Mouse (Mus musculus) induced T-regulatory cell, adult 2 months (primary cell): ENCODE measurements around the gene Slc25a43.

Experiments
- DNase-seq: peaks from one replicate; pipeline ENCODE4 v3.0.0-alpha.2; 2012; ENCODE audit warnings: low read depth

The Slc25a43 gene

DNA sequence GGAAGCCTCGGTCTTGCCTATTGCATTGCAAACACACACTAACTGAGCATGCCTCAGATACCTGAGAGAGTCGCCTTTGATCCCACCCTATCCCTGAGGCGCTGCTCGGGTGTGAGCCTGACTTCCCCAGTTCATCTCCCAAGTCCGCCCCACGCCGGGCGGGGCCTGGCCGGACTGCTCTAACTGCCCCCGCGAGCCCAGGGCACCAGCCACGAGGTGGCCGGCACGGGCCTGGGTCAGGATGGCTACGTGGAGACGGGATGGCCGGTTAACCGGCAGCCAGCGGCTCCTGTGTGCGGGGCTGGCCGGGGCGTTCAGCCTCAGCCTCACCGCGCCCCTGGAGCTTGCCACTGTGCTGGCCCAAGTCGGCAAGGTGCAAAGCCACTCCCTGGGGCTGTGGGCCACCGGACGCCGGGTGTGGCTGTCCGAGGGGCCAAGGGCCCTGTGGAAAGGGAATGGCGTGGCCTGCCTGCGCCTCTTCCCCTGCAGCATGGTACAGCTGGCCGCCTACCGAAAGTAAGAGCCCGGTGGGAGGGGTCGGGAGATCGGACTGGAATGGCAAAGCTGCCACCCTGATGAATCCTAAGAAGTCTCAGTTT is at the start of gene Slc25a43:
Gene Slc25a43, plus strand, starts transcription at position 157 of the 599 bp plus-strand sequence.
- DNase-seq, result peak; percentile 20

DNA sequence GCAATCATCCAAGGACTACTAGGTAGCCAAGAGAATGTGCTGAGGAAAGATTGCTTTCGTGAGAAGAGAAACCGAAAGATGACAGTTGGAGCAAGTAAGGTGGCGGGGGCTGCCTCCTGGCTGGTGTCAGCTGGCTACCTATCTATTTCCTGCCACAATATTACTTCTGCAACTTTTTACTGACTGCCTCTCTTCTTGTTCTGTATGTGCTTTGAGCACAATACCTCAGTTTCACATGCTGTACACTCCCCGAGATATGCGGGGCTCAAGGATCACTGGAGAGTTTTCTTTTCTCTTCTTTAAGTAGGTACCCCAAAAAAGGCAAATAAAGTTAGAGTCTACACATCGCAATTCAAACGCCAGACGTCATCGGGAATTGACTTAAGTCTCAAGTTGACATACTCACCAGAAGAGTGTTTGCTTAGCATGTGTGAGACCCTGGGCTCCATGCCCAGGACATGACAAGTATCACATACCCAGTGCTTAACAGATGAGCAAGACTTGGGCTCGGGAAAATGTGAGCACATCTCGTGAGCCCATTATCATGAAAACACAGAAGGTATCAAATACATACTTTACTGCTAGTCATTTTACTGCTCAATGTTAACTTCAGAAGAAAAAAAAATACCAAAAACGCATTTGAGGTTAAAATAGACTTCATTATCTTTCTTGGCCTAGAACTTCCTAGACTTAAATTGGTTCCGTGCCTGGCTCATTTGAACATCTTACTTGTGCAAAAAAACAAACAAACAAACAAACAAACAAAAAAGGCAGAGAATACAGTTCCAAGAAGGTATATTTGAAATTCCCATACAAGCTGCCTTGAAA is 3.1 kb upstream of the Slc25a43 start:
- DNase-seq, result peak; percentile 48

DNA sequence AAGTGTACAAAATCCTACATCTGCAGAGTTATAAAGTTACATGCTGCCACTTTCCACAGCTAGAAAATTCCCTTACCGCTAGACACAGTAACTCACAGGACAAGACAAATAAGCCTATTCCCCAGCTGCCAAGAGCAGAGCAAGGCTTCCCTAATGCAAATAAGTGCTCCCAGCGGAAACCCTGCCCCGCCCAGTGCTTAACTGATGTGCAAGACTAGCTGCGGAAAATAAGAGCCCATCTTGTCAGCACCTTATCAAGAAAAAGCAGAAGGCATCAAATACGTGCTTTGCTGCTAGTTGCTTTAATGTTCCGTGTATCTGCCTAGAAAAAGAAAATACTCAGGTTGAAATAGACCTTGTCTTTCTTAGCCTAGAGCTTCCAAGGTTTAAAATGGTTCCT is 2.2 kb upstream of the Slc25a43 start:
- no peak for DNase-seq

DNA sequence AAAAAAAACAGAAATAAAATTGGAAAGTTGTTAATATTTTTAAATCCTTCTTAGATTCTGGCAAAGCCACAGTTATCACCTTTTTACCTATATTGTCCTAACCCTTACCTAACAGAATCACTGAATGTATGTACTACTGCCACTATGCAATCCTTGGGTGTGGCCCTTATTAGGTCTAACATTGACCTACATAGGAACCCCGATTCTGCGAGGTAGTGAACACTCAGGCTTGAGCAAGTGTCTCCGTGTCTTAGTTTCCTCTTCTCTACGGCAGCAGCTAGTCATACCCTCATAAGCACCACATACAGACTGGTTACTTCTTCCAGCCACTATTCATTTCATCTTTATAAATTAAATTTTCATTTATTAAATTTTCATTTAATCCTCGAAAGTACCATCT is 715 bp upstream of the Slc25a43 start:
- DNase-seq, result no peak

DNA sequence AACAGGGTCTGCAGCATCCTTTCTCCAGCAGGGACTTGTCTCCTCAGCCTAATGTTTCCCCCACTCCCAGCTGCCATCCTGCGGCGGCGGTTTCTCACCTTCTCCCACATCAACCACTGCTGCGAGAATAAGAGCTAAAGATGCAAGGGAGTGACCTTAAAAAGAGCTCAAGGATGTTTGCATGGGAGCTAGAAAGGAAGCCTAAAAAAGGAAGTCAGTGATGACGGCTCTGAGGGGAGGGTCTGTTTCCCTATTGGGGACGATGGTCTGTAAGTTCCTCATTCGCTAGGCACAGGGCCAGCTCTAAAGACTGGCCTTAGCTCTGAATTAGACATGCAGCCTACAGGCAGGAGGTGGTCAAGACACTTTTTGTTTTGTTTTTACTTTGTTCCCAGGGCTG is 1.3 kb downstream of the Slc25a43 start:
- peak; percentile 45 for DNase-seq

DNA sequence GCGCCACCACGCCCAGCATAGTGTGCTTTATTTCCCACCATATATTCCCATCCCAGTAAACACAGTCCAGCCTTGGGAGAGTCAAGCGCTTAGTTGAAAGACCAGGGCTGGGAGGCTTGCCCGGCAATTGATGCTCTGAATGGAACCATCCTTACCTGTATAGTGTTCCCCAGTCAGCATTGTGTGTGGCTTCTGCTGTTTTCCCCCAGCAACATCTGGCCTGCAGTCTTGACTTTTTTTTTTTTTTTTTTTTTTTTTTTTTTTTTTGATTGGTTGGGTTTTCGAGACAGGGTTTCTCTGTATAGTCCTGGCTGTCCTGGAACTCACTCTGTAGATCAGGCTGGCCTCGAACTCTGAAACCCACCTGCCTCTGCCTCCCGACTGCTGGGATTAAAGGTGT is 1.9 kb downstream of the Slc25a43 start:
- DNase-seq, result no peak

DNA sequence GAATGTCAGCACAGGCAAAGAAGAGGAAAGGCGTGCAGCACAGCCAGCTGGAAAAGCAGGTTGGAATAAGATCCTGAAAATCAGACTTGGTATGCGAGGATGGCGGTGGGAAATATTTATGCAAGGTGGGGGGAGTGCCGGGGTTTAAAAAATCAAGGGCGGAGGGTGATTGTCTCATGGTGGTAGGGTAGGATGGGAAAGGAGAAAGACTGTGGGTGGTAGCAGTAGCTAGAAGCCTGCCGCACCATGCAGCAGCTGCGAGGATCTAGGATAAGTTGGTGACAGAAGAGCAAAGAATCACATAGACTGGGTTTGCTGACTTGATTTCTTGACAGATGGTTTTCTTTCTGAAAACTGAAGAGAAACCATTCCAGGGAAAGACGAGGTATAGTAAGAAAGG is 3.3 kb downstream of the Slc25a43 start:
- no peak for DNase-seq

DNA sequence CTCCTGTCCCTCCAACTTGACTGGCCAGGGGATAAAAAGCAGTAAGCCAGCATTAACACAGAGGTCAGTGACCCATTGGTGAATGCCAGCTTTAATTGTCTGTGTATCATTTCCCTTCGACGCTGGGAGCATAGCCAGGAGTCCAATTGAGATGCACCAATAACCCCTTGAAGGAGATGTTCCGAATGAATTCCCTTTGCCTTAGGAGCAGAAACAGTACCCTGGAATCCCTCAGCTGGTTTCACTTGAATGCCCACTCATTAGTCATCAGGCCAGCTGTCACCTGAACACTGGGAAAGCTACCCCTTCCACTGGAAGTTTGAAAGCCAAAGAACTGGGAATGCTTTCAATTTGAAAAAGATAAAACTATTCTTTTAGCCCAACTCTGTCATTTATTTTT is 5.1 kb downstream of the Slc25a43 start:
- no peak for DNase-seq

DNA sequence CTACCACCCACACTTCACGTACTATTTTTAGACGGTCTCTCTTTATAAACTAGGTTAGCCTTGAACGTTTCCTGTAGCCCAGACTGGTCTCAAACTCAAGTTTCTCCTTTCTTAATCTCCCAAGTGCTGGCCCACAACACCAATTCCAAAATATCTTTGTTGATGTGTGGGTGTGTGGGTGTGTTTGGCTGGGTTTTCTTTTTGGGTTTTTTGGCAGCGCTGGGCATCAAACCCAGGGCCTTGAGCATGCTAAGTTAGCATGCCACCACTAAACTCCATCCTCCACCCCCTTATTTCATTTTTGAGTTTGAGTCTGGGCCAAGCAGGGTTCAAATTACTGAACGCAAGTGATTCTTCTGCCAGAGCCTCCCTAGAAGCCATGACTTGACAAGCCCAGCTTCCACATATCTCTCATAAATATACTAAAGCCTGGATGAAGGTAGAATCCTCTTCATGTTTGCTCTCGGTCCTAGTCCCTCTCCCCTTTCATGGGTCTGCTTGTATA is 5.9 kb downstream of the Slc25a43 start:
- DNase-seq, result no peak

DNA sequence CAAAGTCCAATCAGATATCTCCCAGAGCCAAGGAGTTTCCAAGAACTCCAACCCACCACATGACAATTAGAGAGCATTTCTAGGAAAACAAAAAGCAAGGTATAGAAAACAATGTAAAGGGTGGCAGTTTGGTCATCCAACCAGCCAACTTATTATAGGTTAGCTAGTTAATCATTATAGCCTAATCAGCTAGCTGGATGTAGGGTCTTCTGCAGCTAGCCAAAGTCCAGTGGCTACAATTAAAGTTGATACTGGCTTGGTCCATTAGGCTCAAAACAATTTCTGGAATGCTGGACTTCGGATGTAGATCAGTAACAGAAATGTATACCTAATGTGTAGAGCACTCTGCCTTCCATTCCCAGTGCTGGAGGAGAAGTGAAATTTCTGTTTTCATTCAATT is 7.1 kb downstream of the Slc25a43 start:
- no peak for DNase-seq

DNA sequence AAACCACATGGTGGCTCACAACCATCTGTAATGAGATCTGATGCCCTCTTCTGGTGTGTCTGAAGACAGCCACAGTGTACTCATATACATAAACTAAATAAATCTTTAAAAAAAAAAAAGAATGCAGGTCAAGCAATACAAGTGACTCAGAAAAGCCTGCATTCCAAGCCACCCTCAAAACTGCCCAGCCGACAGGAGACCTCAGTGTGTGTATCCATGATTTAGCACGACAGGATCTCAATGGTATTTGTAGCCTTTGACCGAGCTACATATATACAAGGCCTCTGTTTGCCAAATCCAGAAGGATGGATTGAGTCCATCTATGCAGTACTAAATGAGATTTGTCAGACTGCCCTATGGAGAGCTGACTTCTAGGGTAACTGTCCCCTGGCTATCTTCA is 9.1 kb downstream of the Slc25a43 start:
- DNase-seq, result no peak

DNA sequence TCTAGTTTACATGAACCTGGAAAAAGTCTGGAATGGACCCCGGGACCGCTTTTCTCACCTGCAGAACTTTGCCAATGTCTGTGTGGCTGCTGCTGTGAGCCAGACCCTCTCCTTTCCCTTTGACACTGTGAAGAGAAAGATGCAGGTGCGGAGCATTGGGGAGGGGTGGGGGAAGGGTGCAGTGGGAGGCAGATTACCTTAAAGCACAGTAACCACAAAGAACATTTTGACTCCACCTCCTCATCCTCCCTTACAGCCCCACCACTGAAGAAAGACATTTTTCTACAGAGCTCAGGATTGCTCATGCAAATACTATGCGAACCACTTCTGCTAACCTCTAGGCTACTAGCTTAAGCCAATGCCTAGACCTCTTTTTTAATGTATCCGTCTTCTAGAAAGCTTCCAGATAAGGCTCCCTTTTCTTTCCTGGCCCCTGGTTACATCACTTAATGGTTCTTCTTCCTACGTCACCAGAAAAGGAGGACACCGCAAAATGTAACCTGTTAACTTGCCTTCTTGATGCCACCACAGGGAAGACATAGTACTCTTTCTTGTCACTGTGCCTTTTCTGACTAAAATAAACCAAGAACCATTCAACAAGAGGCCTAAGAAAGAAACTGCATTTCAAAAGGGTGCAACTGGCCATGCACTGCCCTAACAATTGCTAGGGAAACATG is 14.5 kb downstream of the Slc25a43 start:
- peak; percentile 49 for DNase-seq

DNA sequence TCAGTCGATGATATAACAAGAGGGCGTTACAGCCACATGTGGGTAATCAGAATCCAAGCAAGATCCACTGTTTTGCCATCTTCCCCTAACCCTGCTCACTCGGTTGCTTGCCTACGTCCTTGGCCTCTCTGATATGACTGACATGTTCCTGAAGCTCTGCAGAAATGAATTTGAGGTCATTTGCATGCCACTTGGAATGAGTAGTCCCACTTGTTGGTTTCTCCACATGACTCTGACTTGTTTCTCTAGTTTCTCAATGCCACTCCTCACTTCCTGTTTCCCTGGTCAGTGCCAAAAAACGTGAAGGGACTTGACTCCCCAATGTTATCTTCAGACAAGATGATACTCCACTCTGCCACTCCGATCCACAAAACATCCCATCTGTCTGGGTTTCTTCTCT is 15.1 kb downstream of the Slc25a43 start:
- peak; percentile 26 for DNase-seq

DNA sequence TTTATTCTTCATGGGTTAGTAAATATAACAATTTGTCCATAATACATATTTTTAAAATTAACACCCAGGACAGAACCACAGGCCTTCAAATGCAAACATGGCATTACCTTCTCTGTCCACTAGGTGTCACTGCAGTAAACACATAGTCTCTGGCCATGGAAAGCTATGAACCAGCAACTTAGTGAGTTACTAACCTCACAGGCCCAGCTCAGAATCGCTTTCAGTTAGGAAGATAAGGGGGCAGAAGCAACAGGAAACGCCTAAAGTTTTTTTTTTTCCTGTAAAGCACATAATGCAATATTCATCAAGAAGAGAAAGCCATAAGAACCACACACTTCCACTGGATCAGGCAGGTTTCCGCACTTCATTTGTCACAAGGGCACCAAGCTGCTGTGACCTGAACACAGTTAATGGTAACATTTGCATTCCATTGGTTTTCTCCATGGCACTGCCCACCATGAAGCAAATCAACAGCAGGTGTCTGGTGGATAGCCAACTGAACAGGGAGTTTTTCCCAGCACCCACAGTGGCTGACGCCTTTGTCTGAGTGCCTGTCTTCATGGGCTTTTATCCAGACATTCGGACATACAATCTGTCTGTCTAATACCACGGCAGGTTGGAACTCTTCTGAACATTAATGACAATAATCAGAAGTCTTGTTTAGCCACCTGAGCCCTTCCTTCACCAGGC is 17.6 kb downstream of the Slc25a43 start:
- peak; percentile 80 for DNase-seq

DNA sequence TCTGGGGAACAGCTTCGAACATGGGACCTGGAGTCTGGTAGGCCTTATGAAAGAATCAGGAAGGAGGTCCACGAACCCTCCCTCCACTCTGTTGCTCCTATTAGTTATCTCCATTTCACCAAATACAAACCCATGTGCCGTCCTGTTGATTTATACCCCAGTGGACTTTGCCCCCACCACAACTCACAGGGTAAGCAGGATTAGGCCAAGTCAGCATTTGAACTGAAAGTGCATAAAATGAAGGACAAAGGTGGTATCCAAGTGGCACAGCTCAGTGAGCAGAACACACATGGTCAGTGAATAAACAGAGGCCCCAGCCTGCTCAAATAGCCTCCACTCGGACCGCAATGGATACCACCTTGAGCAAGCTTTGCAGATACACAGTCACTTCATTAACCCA is 18.8 kb downstream of the Slc25a43 start:
- no peak for DNase-seq

DNA sequence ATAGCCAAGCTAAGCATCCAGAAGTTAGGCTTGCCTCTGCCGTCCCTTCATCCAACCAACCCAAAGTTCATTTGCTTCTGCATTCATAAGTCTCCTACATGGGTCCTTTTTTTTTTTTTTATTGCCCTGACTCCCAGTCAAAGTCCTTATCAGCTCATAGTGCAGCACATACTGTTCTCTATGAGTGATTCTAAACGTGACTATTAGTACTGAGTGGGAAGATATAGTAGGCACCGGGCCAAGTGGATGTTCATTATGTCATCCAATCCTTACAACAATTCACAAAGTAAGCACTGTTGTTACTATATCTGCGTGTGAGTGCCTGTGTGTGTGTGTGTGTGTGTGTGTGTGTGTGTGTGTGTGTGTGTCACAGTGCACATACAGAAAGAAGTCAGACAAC is 19.4 kb downstream of the Slc25a43 start:
- DNase-seq, result no peak

DNA sequence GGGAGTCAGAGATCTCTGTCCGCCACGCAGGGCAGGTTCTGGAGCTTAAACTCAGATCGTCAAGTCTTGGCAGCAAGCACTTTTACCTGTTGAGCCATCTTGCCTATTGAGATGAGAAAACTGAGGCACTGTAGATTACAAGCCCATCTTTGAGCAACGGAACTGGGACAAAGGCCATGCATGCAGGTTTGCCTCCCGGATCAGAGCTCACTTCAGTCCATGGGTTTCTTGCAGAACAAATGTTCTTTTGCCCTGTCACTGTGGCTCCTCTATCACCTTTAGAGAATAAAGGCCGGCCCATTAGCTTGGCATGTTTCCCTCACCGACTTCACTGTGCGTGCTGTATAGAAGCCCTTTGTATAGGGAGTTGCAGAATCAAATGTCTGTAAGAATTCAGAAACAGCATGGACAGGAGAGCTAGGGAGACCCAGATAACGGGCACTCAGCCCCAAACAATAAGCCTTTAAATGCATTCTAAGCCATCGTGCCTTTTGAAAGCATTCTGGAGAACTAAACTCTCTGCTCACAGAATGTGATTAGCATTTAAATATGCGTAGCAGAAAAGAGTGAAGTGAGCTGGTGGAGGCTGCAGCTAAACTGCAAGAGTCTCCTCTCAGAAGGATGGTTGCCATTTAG is 20.0 kb downstream of the Slc25a43 start:
- no peak for DNase-seq

DNA sequence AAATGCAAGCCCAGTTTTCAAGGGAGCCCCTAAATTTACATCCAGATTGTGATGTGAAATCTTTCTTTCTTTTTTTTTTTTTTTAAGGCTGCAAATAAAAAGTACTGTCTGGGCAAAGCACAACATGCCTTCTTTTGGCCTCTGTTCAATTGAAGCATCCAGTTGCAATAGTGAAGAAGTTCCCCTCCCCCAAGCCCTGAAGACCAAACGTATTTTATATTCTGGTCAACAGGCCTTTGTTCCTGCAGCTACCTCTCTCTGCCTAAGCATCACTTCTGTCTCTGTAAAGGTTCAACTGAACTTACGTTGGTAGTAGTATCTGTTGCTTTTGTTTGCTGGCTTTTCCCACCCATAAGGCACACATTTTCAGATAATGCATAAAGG is 20.5 kb downstream of the Slc25a43 start:
- DNase-seq, result no peak

DNA sequence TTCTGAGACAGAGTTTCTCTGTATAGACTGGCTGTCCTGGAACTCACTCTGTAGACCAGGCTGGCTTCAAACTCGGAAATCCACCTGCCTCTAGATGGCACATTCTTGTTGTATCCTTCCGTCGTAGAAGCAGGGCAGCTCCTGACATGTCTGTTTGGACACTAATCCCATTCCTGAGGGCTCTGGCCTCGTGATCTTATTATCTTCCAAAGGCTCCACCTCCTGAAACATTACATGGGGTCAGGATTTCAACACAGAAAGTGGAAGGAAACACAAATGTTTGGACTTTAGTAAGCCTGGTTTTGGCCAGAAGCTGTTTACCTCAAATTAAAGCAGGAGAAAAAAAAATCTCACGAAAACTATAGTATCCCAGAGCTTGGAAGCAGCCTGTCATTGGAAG is 23.9 kb downstream of the Slc25a43 start:
- DNase-seq, result no peak

DNA sequence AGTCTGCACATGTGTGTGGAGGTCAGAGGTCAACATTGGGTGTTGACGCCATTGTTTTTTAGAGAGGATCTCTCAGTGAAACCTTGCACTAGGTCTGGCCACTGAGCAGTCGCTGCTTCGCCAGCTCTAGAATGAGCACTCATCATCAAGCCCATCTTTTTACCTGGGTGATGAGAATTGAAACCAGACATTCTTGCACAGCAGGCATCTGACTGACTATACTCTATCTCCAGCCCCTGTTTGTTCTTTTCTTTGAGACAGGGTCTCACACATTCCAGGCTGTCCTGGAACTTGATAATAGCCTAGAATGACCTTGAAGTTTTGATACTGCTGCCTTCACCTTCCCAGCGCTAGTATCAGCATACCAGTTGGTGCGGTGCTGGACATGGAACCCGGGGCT is 29.1 kb downstream of the Slc25a43 start:
- DNase-seq, result no peak

DNA sequence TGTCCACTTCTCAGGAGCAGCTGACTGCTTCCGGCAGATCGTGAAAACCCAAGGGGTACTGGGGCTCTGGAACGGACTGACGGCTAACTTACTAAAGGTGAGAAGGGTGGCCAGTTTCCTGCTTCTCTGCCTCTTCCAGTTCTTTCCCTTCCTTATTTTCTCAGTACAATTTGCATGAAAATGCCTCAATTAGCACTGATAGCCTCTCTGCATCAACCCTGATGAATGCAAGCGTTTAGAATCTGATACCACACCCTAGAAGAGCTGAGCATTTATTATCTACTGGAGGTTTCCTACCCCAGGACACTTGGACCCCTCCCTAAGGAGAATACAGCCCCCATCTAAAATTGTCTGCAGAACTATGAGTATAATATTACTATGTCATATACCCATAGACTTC is 32.1 kb downstream of the Slc25a43 start:
- DNase-seq, result no peak

DNA sequence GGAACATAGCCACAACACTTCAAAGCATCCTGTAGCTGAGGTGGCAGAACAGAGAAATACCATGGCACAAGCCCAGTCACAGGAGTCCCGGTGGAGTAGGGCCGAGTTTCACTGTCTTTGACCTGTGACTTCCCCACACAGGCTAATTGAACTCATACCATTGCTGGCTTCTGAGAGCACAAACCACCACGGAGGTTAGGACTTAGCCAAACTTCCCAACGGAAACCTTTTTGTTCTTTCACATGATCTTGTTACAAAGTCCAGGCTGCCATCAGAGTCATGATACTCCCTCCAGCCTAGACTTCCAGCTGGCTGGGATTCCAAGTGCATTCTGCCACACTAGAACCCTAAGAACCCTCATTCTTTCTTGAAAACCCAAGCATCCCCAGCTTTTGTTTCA is 34.2 kb downstream of the Slc25a43 start:
- DNase-seq, result no peak
